Mouse (Mus musculus): ENCODE results near the gene Taf8.
A peak's percentile ranks its signal among the peaks of the same experiment; 100 is the strongest.

- TF ChIP-seq CTCF (IDR thresholded peaks at IDR 0.05; ENCODE audit: insufficient read depth, low read length), result no peak
- 0 out of 2 replicates have a peak, but pooled peaks have one; percentile 32 for TF ChIP-seq POLR2A (IDR thresholded peaks at IDR 0.05; ENCODE audit: borderline replicate concordance, extremely low read depth, low read depth, low read length)
Measured at GRCm38 (mm10) chr17:47436907-47437547, 65.1 kb downstream of the Taf8 start, which contains the start of gene 1700001C19Rik.
